12 mouse cellular contexts compared by ENCODE assay signal in the genomic region with DNA sequence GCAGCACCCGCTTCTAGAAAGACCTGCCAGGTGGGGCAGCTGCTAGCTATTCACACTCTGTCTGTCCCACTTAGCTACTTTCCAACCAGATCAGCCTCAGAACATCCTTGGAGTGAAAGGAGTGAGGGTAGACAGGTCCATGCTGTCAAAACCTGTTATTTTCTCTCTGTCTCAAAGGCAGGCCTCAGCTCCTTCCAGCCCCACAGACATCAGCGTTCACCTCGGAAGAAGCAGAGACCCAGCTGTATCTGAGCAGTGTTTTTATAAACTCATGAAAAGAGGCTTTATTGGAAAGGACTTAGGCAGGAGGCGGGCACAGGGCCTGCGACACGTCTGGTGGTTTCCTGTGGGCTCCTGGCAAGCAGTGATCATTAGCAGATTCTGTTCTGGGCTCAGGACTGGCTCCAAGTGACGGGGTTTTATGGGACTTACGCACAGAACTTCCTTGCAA. TPM values are rescaled to one million over a fixed set of nuclear protein-coding genes. Genes with fewer than 3 reads are reported as not detected.
A peak's percentile ranks its signal among the peaks of the same experiment; 100 is the strongest.
DNase-seq lines count a peak whose midpoint lies in the region; ATAC-seq and TF ChIP-seq lines count a peak whose summit lies in the region.
"Had no signal": no experiment of that assay in that cellular context is flagged by ENCODE, and none has a peak within 500 bp of the region (broad histone marks: within the 10 kb centered on the region; RNA-seq: fewer than 3 reads in every experiment).

No protein-coding gene starts in this region.

- ATAC-seq in forebrain, embryonic 14.5 days, result peak; percentile 28; the same call in 1 of the 2 replicates
- no peak for ATAC-seq in forebrain, embryonic 11.5 days (replicated peaks; ENCODE audit: low FRiP score)
- peak; percentile 41 for ATAC-seq in embryonic facial prominence, embryonic 15.5 days (ENCODE audit: insufficient number of reproducible peaks, low FRiP score, low TSS enrichment, low read depth)
- peak; percentile 87 for ATAC-seq in limb, embryonic 14.5 days (ENCODE audit: low FRiP score, low read depth)

- H3K4me2 ChIP-seq in forebrain, embryonic 14.5 days (ENCODE audit: low read length), result no peak overlapping the region
- no peak overlapping the region for H3K4me2 ChIP-seq in forebrain, embryonic 11.5 days (ENCODE audit: low read depth, low read length, severe bottlenecking)
- H3K4me2 ChIP-seq in embryonic facial prominence, embryonic 15.5 days (replicated peaks), result no peak overlapping the region
- no peak overlapping the region for H3K4me2 ChIP-seq in limb, embryonic 14.5 days (replicated peaks; ENCODE audit: low read depth, low read length, severe bottlenecking)

- H3K36me3 ChIP-seq in forebrain, embryonic 14.5 days (ENCODE audit: control insufficient read depth, insufficient read depth, low read length), result no peaks in the 10 kb centered on the region
- no peaks in the 10 kb centered on the region for H3K36me3 ChIP-seq in forebrain, embryonic 11.5 days (ENCODE audit: control insufficient read depth, insufficient read depth, low read length)
- no peaks in the 10 kb centered on the region for H3K36me3 ChIP-seq in embryonic facial prominence, embryonic 15.5 days
- no peaks in the 10 kb centered on the region for H3K36me3 ChIP-seq in limb, embryonic 14.5 days (ENCODE audit: control insufficient read depth, insufficient read depth, low read length)
- H3K36me3 ChIP-seq in kidney, adult 2 months (ENCODE audit: control insufficient read depth, insufficient read depth, low read length), result no peaks in the 10 kb centered on the region

- no peak for TF ChIP-seq CTCF in lung, adult 2 months (IDR thresholded peaks at IDR 0.05; ENCODE audit: insufficient read depth, low read length)
- TF ChIP-seq CTCF in kidney, adult 2 months (conservative IDR thresholded peaks at IDR 0.05; ENCODE audit: insufficient read depth, insufficient read length, low read depth, low read length), result no peak

- WGBS in forebrain, embryonic 14.5 days, result 37% methylated on average over 8 of the region's 8 CpGs
- 74% methylated on average over 8 of the region's 8 CpGs for WGBS in forebrain, embryonic 11.5 days
- WGBS in lung, adult 2 months, result 54% methylated on average over 8 of the region's 8 CpGs
- 26% methylated on average over 8 of the region's 8 CpGs for WGBS in embryonic facial prominence, embryonic 15.5 days
- 7% methylated on average over 8 of the region's 8 CpGs for WGBS in limb, embryonic 14.5 days
- WGBS in kidney, adult 2 months, result 69% methylated on average over 8 of the region's 8 CpGs

- no peak for TF ChIP-seq POLR2A in lung, adult 2 months (IDR thresholded peaks at IDR 0.05; ENCODE audit: borderline replicate concordance, extremely low read depth, low read depth, low read length)
- no peak for TF ChIP-seq POLR2A in limb, embryonic 14.5 days (IDR thresholded peaks at IDR 0.05; ENCODE audit: borderline replicate concordance, extremely low read depth, insufficient read depth, insufficient read length)
- no peak for TF ChIP-seq POLR2A in kidney, adult 2 months (IDR thresholded peaks at IDR 0.05; ENCODE audit: low read depth, low read length)

- no peak overlapping the region for H3K27ac ChIP-seq in forebrain, embryonic 14.5 days (ENCODE audit: low read depth, low read length)
- H3K27ac ChIP-seq in forebrain, embryonic 11.5 days (ENCODE audit: low read depth, low read length), result no peak overlapping the region
- peak overlapping the region; percentile 69 for H3K27ac ChIP-seq in embryonic facial prominence, embryonic 15.5 days (replicated peaks)
- peak overlapping the region; percentile 77 for H3K27ac ChIP-seq in limb, embryonic 14.5 days (replicated peaks; ENCODE audit: low read depth, low read length)
- H3K27ac ChIP-seq in kidney, adult 2 months (ENCODE audit: insufficient read depth, low read depth, low read length), result no peak overlapping the region
- H3K27ac ChIP-seq: heart, adult 2 months; left cerebral cortex, adult 2 months; macrophage had no signal

- H3K27me3 ChIP-seq in forebrain, embryonic 14.5 days (replicated peaks; ENCODE audit: control insufficient read depth, insufficient read depth, low read length), result no peaks in the 10 kb centered on the region
- H3K27me3 ChIP-seq in forebrain, embryonic 11.5 days (ENCODE audit: control insufficient read depth, insufficient read depth, low read length), result no peaks in the 10 kb centered on the region
- H3K27me3 ChIP-seq in embryonic facial prominence, embryonic 15.5 days, result no peaks in the 10 kb centered on the region
- no peaks in the 10 kb centered on the region for H3K27me3 ChIP-seq in limb, embryonic 14.5 days (ENCODE audit: control insufficient read depth, insufficient read depth, low read length)
- H3K27me3 ChIP-seq in kidney, adult 2 months (replicated peaks; ENCODE audit: control insufficient read depth, insufficient read depth, low read length), result no peaks in the 10 kb centered on the region

- no peak overlapping the region for H3K9ac ChIP-seq in forebrain, embryonic 14.5 days (ENCODE audit: low read length)
- no peak overlapping the region for H3K9ac ChIP-seq in forebrain, embryonic 11.5 days (ENCODE audit: low read length)
- no peak overlapping the region for H3K9ac ChIP-seq in embryonic facial prominence, embryonic 15.5 days
- H3K9ac ChIP-seq in limb, embryonic 14.5 days (ENCODE audit: low read depth, low read length, severe bottlenecking), result no peak overlapping the region

- no peaks in the 10 kb centered on the region for H3K9me3 ChIP-seq in forebrain, embryonic 14.5 days (replicated peaks; ENCODE audit: control insufficient read depth, low read length)
- no peaks in the 10 kb centered on the region for H3K9me3 ChIP-seq in forebrain, embryonic 11.5 days (ENCODE audit: control insufficient read depth, low read length)
- H3K9me3 ChIP-seq in embryonic facial prominence, embryonic 15.5 days (replicated peaks), result no peaks in the 10 kb centered on the region
- H3K9me3 ChIP-seq in limb, embryonic 14.5 days (ENCODE audit: control insufficient read depth, low read length), result no peaks in the 10 kb centered on the region

- peaks cover 7% of the 10 kb centered on the region for H3K4me1 ChIP-seq in forebrain, embryonic 14.5 days (ENCODE audit: control insufficient read depth, insufficient read depth, low read length)
- no peaks in the 10 kb centered on the region for H3K4me1 ChIP-seq in forebrain, embryonic 11.5 days (replicated peaks; ENCODE audit: control insufficient read depth, insufficient read depth, low read length)
- H3K4me1 ChIP-seq in lung, adult 2 months (ENCODE audit: control insufficient read depth, insufficient read depth, low read length), result no peaks in the 10 kb centered on the region; the same call in 1 of the 2 replicates
- H3K4me1 ChIP-seq in embryonic facial prominence, embryonic 15.5 days, result peaks cover 7% of the 10 kb centered on the region; the same call in 1 of the 2 replicates
- H3K4me1 ChIP-seq in limb, embryonic 14.5 days (ENCODE audit: control insufficient read depth, insufficient read depth, low read length), result peaks cover 38% of the 10 kb centered on the region
- H3K4me1 ChIP-seq in kidney, adult 2 months (ENCODE audit: control insufficient read depth, insufficient read depth, low read length), result no peaks in the 10 kb centered on the region

- no peak overlapping the region for H3K4me3 ChIP-seq in forebrain, embryonic 14.5 days (ENCODE audit: low read depth, low read length)
- H3K4me3 ChIP-seq in forebrain, embryonic 11.5 days (ENCODE audit: low read depth, low read length), result no peak overlapping the region
- no peak overlapping the region for H3K4me3 ChIP-seq in lung, adult 2 months (replicated peaks; ENCODE audit: extremely low read depth, low read depth, low read length)
- no peak overlapping the region for H3K4me3 ChIP-seq in embryonic facial prominence, embryonic 15.5 days (replicated peaks)
- no peak overlapping the region for H3K4me3 ChIP-seq in limb, embryonic 14.5 days (replicated peaks; ENCODE audit: low read length)
- no peak overlapping the region for H3K4me3 ChIP-seq in kidney, adult 2 months (ENCODE audit: insufficient read depth, low read depth, low read length)
- H3K4me3 ChIP-seq: heart, adult 2 months; left cerebral cortex, adult 2 months had no signal

- DNase-seq in forebrain, embryonic 14.5 days (ENCODE audit: low spot score), result peak; percentile 69
- DNase-seq in forebrain, embryonic 11.5 days (ENCODE audit: low spot score), result no peak
- peak; percentile 38 for DNase-seq in lung, postnatal 10 days
- no peak for DNase-seq in lung, adult 2 months
- DNase-seq in limb, embryonic 14.5 days (ENCODE audit: low spot score), result peak; percentile 82
- no peak for DNase-seq in adrenal gland, postnatal 10 days
- no peak for DNase-seq in kidney, adult 2 months
- DNase-seq: heart, adult 2 months; kidney, adult 11 months had no signal

RNA-seq across cellular contexts. Expression of gene Dhrs3, which starts 9.7 kb away (rescaled TPM):
- 16.1 and 25.8 TPM in 2 replicates for polyA plus RNA-seq in forebrain, embryonic 14.5 days (2014; fragmentation: Nextera tagmentation; extraction: Ambion mirVana)
- 5.8 and 8.1 TPM in 2 replicates for polyA plus RNA-seq in forebrain, embryonic 11.5 days (2014; fragmentation: Nextera tagmentation; extraction: Ambion mirVana)
- 150 and 175 TPM in 2 replicates for polyA plus RNA-seq in lung, adult 2 months (2012; rRNA removed)
- polyA plus RNA-seq in embryonic facial prominence, embryonic 15.5 days (2015; fragmentation: Nextera tagmentation; extraction: Ambion mirVana), result 73.3 and 75.7 TPM in 2 replicates
- polyA plus RNA-seq in limb, embryonic 14.5 days (2012; rRNA removed), result 69.7 and 80.0 TPM in 2 replicates
- 121 and 134 TPM in 2 replicates for polyA plus RNA-seq in limb, embryonic 14.5 days (2014; fragmentation: Nextera tagmentation; extraction: Ambion mirVana)
- 100 to 1,000 TPM; 108 to 126 TPM for total RNA-seq in adrenal gland, postnatal 10 days (2021)
- polyA plus RNA-seq in kidney, adult 2 months (2012; rRNA removed), result 322 and 340 TPM in 2 replicates

Comparison
In these comparisons a context has a peak if more than half of its experiments do, and no peak if none do; other contexts are left out.
1. DNase-seq: peak in forebrain, embryonic 14.5 days (single experiment), lung, postnatal 10 days (single experiment) and limb, embryonic 14.5 days (single experiment); none in forebrain, embryonic 11.5 days (single experiment), lung, adult 2 months (single experiment), adrenal gland, postnatal 10 days (single experiment) and kidney, adult 2 months (single experiment).
2. H3K27ac ChIP-seq: peak in embryonic facial prominence, embryonic 15.5 days (single experiment) and limb, embryonic 14.5 days (single experiment); none in forebrain, embryonic 14.5 days (single experiment), forebrain, embryonic 11.5 days (single experiment) and kidney, adult 2 months (single experiment).